Mouse (Mus musculus) ovary, adult 18-20 months (tissue): Measurements from ENCODE around the gene Slc17a7.
"Not testable (repeated sequence)": the region's sequence is repeated elsewhere in the genome, so short reads cannot be mapped to it uniquely, and the experiment has no call there.

ENCODE experiments used
- DNase-seq: peaks from one replicate; pipeline ENCODE4 v3.0.0; 2022; ENCODE audit warnings: low spot score, mixed read lengths

Slc17a7 gene

GRCm38 (mm10) chr7:45133446-45134159 lies 30.1 kb upstream of the Slc17a7 start:
- DNase-seq: no peak

GRCm38 (mm10) chr7:45134544-45135026 lies 29.2 kb upstream of the Slc17a7 start:
- DNase-seq: no peak

GRCm38 (mm10) chr7:45135370-45135769 lies 28.4 kb upstream of the Slc17a7 start:
- DNase-seq: no peak

GRCm38 (mm10) chr7:45135993-45136567 lies 27.7 kb upstream of the Slc17a7 start, which contains the start of the genes Gm45713 and Flt3l:
Gene Gm45713 (minus strand): TSS chr7:45136231.
Gene Flt3l (minus strand): TSS chr7:45136432.
- DNase-seq: peak; percentile 84

GRCm38 (mm10) chr7:45137171-45138006 lies 26.4 kb upstream of the Slc17a7 start:
- DNase-seq: no peak

- no peak for DNase-seq
Measured at GRCm38 (mm10) chr7:45138403-45138802, 25.3 kb upstream of the Slc17a7 start.

- no peak for DNase-seq
Measured at GRCm38 (mm10) chr7:45139904-45140723, 23.6 kb upstream of the Slc17a7 start.

DNA sequence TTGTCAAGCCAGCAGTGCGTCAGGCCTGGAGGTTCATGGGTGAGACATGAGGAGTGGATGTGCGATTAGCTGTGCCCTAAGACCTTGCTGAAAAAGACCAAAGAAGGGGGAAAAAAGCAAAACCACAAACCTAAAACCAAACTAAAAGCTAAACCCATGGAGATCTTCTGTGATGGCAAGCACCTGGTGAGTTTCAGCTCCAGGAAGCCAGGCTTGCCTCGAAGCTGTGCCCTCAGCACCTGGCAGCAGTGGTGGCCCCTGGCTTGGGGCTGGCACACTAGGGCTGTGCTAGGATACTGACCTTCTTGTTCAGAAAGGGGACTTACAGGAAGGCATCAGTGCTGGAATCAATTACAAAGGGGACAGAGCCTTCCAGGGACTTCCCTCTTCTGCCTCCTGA lies 22.4 kb upstream of the Slc17a7 start:
- no peak for DNase-seq

DNA sequence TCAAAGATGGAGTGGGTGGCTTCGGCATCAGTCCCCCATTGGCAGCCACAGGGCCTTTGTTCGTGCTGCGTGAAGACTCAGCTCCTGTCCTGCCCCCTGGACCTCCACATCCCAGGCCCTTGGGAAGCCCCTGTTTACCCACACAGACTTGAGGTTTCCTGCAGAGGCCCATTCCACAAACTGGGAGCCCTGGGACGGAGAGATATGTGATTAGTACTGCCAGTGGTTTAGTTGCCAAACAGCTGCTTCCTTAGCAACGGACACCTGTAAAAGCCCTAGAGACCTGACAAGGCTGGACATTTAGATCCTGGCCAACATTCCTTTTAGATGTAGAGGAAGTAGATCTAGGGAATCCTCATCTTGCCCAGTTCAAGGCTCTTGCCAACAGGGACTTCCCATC lies 21.8 kb upstream of the Slc17a7 start:
- DNase-seq: no peak

DNA sequence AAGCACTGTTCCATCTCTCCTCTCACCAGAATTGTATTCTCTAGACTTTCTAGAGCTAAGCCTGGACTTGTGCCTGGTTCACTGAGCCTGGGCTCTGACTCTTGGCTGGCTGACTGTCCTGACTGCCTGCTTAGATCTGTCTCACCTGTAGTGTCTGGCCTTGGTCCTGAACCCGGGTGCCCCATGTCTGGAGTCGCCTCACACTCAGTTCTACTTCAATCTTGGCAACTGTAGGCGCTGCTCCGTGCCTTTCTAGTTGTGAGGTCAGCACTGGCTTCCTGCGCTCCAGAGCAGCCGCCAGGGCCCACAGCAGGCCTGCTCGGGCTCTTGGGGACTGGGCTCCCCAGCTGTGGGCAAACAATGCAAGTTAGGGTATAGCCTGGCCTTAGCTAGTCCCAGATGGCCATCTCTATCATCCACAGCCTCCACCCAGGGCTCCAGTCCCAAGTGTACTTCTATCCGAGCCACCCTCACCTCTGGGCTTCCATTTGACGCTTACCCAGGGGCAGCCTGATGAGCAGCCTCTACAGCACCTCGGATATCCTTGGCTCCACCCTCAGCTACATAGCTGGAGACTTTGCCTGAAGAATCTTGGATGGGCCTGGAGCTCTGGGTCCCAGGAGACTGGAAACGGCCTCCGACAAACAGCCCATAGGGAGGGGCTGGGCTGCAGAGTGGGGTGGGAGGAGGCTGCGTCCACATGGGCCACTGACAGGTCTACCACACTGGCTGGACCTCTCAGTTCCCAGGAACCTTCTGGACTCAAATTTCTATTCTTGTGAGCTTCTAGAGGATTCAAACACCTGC lies 19.2 kb upstream of the Slc17a7 start:
- no peak for DNase-seq

- DNase-seq: no peak
Measured at GRCm38 (mm10) chr7:45145460-45145859, 18.3 kb upstream of the Slc17a7 start.

GRCm38 (mm10) chr7:45147267-45147666 lies 16.5 kb upstream of the Slc17a7 start:
- DNase-seq: no peak

DNA sequence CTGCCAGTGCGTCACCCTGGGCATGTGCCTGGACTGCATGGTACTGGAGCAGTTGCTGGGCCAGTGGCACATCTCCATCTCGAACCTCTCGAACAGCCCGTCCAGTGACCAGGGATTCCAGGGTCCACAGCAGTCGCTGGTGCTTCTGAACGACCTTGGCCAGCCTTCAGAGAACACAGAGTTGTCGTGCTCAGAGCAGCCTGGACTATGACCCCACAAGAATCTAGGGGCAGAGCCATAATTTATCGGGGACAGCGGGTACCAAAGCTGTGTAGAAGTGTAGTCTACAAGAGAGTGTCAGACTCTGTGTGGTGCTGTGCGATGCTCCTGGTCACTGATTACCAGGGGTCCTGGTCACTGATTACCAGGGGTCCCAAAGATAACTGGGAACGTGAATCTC lies 15.8 kb upstream of the Slc17a7 start:
- DNase-seq: no peak

GRCm38 (mm10) chr7:45148534-45149098 lies 15.1 kb upstream of the Slc17a7 start:
- no peak for DNase-seq

DNA sequence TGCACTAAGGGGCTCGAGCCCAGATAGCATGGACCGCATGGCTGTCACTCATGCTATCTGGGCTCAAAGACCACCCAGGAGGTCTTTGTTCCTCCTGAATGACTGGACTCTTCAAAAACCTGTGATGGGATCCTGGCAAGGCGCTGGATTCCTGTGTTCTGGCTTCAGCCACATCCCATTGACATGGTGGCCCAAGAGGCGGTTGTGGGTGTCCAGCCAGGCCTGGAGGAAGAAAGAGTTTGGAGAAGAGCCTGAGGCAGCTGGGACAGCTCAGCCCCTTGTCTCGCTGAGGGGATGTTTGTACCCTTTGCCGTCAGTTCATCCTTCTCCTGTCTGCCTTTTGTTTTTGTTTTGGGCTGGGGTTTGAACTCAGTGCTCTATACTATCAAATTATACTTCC lies 14.2 kb upstream of the Slc17a7 start:
- no peak for DNase-seq

GRCm38 (mm10) chr7:45150321-45150720 lies 13.4 kb upstream of the Slc17a7 start:
- no peak for DNase-seq

DNA sequence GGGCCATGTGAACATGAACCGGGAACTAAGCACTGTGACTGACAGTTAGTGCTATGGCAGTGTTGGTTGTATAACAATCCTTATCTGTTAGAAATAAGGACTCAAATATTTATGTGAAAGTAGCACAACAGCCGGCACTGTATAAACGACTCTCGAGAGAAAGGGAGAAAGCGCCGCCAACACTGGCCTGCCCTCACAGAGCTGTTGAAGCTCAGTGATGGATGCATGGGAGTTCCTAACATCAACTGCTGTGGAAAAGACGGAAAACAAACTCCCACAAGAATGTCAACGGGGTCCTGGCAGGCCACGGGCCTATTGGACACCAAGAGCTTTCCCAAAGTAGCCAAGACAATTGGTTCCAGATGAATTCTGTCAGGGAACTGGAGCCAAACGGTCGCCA lies 12.4 kb upstream of the Slc17a7 start:
- DNase-seq: peak; percentile 62

- not testable (repeated sequence) for DNase-seq
Measured at GRCm38 (mm10) chr7:45153052-45153451, 10.7 kb upstream of the Slc17a7 start.

DNA sequence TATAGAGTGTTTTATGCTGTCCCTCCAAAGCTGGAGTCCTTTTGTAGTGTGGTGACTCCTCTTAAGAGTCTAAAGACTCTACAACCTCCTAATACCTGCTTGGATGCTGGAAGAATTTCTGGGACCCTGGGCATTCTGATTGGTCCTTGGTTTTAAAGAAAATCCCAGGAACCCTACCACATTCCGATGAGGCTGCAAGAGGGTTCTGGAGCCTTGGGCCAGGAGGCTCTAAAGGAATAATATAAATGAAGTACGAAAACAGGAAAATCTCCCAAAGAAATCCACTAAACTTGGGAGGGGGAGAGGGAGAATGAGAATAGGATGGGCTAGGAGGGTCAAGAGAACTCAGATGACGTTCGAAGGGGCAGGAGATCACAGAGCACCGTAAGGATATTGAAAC lies 10.2 kb upstream of the Slc17a7 start:
- no peak for DNase-seq
